Mouse (Mus musculus) bone marrow, adult 2 months (tissue): Measurements from ENCODE around the gene Polr3c. TPM values are rescaled to one million over a fixed set of nuclear protein-coding genes. Genes with fewer than 3 reads are reported as not detected.

Source experiments
- H3K27ac ChIP-seq: fragments of 200-500 bp; 2 replicates; pipeline ENCODE4 v1.5.1; 2012; ENCODE audit warnings: low read depth, mild to moderate bottlenecking, control low read depth, inconsistent platforms, low read length; ENCODE audit not compliant: control insufficient read depth, poor library complexity, insufficient read depth
- H3K4me1 ChIP-seq: fragments of 200-500 bp; 2 replicates; pipeline ENCODE4 v1.6.1; 2011; ENCODE audit warnings: low read length; ENCODE audit not compliant: control insufficient read depth, insufficient read depth
- H3K4me3 ChIP-seq: fragments of 200-500 bp; replicated peaks from 2 replicates; pipeline ENCODE3; 2011; ENCODE audit warnings: mild to moderate bottlenecking, low read depth, low read length, control low read depth; ENCODE audit not compliant: control insufficient read depth
- CTCF ChIP-seq: fragments of 200-500 bp; IDR thresholded peaks from 2 replicates; pipeline ENCODE4 v1.5.1; 2011; ENCODE audit warnings: low read length, control low read depth; ENCODE audit not compliant: control insufficient read depth, insufficient read depth
- POLR2A ChIP-seq: fragments of 200-500 bp; IDR thresholded peaks from 2 replicates; pipeline ENCODE4 v1.6.1; 2011; ENCODE audit warnings: low read depth, mild to moderate bottlenecking, control low read depth, low read length, borderline replicate concordance; ENCODE audit not compliant: control insufficient read depth
- WGBS: fragments of 180-500 bp; shearing (Covaris S2); methylation state at CpG from one replicate; pipeline ENCODE4 v1.1.7; 2018; 5-methylcytosine and 5-hydroxymethylcytosine counted together
- polyA plus RNA-seq: library from polyadenylated mRNA; stranded (reverse); fragments of >200 nt; gene quantifications from 2 replicates; pipeline ENCODE4 v1.2.4, GENCODE M21; 2011; ENCODE audit warnings: low replicate concordance; ENCODE audit not compliant: missing spikeins, insufficient read depth, insufficient read length

The Polr3c gene
- polyA plus RNA-seq, 1 experiment, result 26.5 TPM

- no peak overlapping the region for H3K27ac ChIP-seq
- TF ChIP-seq POLR2A, result no peak
- no peak for TF ChIP-seq CTCF
- H3K4me3 ChIP-seq, result no peak overlapping the region
- WGBS, result 54% methylated on average over 5 of the region's 5 CpGs
- H3K4me1 ChIP-seq, result no peaks in the 10 kb centered on the region
These were observed 48.2 kb downstream of the Polr3c start for GRCm38 (mm10) chr3:96679159-96679674.

DNA sequence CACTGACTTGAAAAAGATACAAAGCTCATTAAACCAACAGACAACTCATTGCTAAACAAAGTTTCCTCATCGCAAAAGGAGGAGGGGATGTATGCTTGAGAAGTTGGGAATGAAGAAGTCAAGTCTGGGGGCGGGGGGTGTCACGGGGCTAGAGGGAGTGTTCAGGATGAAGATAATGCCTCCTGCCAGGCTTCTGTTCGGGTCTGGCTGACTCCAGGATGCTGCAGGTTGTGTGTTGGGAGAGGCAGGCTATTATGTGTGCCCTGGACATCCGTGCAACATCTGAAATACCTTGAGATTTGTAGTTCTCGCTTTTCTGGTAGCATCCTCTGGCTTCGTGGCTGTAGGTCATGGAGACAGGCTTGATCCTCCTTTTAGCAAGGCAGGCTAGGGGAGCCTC lies 49.0 kb downstream of the Polr3c start:
- Histone ChIP-seq H3K4me1 (no peaks in the 10 kb centered on the region), H3K4me3 (no peak overlapping the region), H3K27ac (no peak overlapping the region)
- WGBS, result 75% methylated on average over 7 of the region's 7 CpGs
- no peak for TF ChIP-seq CTCF
- TF ChIP-seq POLR2A, result no peak

GRCm38 (mm10) chr3:96675690-96676089 lies 51.7 kb downstream of the Polr3c start:
- Histone ChIP-seq H3K4me1 (no peaks in the 10 kb centered on the region), H3K27ac (no peak overlapping the region), H3K4me3 (no peak overlapping the region)
- TF ChIP-seq CTCF, result no peak
- TF ChIP-seq POLR2A, result no peak
- 82% methylated on average over 3 of the region's 3 CpGs for WGBS

DNA sequence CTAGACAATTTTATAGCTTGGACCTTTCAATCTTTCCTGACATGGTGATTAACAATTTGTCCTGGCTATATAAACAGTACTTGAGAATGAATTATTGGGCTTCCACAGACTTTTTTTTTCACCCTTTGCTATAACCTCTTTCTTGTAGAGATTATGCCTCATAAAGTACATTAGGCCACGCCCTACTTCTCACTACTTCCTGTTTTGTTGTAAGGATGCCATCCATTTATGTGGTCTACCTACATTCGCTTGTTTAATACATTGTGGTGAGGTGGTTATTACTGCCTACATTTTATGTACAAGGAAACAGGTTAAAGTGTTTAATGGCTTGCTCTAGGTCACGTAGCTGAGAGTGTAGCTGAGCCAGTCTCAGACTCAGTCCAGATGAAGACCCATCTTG lies 52.3 kb downstream of the Polr3c start:
- Histone ChIP-seq H3K27ac (no peak overlapping the region), H3K4me1 (no peaks in the 10 kb centered on the region), H3K4me3 (no peak overlapping the region)
- 41% methylated on average over 3 of the region's 3 CpGs for WGBS
- TF ChIP-seq CTCF (no peak), POLR2A (no peak)

- H3K27ac ChIP-seq, result no peak overlapping the region
- no peak overlapping the region for H3K4me3 ChIP-seq
- H3K4me1 ChIP-seq, result no peaks in the 10 kb centered on the region
- WGBS, result 74% methylated on average over 8 of the region's 8 CpGs
- no peak for TF ChIP-seq POLR2A
- no peak for TF ChIP-seq CTCF
These were observed 53.0 kb downstream of the Polr3c start for GRCm38 (mm10) chr3:96674442-96674841.

DNA sequence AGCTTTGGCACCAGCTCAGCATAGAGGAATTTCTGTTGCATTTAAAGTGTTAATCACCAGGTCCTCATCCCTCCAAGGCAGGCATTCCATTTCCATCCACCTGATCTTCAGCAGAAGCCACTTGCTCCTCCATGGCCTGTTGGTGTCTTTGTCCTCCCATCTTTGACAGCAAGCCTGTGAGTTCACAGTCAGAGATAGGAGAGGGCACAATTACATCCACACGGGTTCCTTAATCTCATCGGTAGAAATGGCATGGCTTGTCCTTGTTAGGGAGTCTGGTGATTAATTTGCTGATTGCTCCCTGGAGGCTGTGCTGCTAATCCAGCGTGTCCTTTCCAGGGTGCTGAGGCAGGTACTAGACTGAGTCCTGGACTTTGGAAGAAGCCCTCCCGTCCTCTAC lies 53.9 kb downstream of the Polr3c start:
- WGBS, result 82% methylated on average over 4 of the region's 4 CpGs
- Histone ChIP-seq H3K4me3 (no peak overlapping the region), H3K4me1 (no peaks in the 10 kb centered on the region), H3K27ac (no peak overlapping the region)
- no peak for TF ChIP-seq CTCF
- no peak for TF ChIP-seq POLR2A

DNA sequence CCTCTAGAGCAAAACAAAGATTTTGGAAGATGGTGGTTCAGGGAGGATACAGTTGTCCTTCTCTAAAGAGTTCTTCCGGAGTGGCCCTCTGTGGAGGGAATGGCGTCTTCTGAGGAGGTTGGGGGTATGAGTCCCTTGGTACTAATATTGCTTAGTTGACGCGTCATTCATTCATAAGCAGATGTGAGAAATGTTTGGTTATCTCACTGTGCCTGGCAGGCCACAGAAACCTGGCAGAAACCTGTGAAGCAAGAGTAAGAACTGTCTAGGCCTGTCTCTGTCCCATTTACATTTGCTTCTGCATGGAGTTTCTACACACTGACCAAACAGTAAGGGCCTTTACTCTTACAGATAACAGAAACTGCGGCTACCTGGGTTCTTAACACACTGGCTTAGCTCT lies 55.9 kb downstream of the Polr3c start:
- TF ChIP-seq POLR2A (no peak), CTCF (no peak)
- H3K4me1 ChIP-seq, result no peaks in the 10 kb centered on the region

GRCm38 (mm10) chr3:96669727-96670468 lies 57.5 kb downstream of the Polr3c start, which contains the start of gene Ankrd35:
Gene Ankrd35 (plus strand): TSS chr3:96670131.
- H3K27ac ChIP-seq, result no peak within 1 kb of the TSS
- no peak for TF ChIP-seq POLR2A
- TF ChIP-seq CTCF, result no peak
- WGBS, result 7% methylated on average over 35 of the region's 35 CpGs
- H3K4me1 ChIP-seq, result no peaks in the 10 kb centered on the region
- H3K4me3 ChIP-seq, result peak within 1 kb of the TSS; percentile 48

More for the DNA sequence above, 55.9 kb downstream of the Polr3c start:
- Histone ChIP-seq H3K4me3 (no peak overlapping the region), H3K27ac (no peak overlapping the region)
- WGBS, result 93% methylated on average over 5 of the region's 5 CpGs

DNA sequence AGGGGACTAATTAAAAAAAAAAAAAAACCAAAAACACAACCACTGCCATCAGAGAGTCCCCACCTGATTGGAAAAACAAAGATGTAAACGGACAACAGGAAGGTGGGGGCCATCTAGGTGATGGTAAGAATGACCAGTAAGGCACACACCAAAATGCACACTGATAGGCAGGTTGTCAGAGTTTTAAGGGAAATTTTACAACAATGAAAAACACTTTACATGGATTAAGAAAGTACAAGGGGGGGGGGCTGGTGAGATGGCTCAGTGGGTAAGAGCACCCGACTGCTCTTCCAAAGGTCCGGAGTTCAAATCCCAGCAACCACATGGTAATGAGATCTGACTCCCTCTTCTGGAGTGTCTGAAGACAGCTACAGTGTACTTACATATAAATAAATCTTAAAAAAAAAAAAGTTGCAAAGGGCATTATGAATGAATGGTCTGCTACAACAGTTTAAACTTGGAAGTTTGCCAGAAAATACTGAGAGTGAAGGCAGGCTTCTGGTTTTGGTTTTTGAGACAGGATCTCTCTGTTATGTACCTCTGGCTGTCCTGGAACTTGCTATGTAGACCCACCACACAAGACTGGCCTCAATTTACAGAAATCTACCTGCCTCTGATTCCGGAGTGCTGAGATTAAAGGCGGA lies 58.9 kb downstream of the Polr3c start:
- WGBS, result 90% methylated on average over 5 of the region's 5 CpGs
- Histone ChIP-seq H3K4me1 (no peaks in the 10 kb centered on the region), H3K4me3 (no peak overlapping the region), H3K27ac (no peak overlapping the region)
- TF ChIP-seq POLR2A, result no peak
- TF ChIP-seq CTCF, result no peak
